29 mouse cellular contexts compared by ENCODE assay signal in the genomic region with DNA sequence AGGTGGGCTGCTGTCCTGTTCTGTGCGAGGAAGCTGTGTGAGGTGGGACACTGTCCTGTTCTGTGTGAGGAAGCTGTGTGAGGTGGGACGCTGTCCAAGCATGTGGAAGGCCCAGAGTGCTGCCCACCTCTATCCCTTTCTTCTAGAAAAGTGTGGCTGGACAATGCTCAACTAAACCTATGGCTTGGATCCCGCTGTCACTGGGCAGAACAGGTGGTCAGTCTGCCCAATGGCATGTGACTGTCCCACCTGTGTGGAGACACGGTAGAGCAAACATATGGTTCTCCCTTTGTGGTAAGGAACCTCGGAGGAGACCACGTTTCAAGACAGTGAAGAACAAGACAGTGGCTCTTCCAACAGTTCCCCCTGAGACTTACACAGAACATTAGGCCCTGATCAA. TPM values are rescaled to one million over a fixed set of nuclear protein-coding genes. Genes with fewer than 3 reads are reported as not detected.
DNase-seq lines count a peak whose midpoint lies in the region; TF ChIP-seq lines count a peak whose summit lies in the region.
"Had no signal": no experiment of that assay in that cellular context is flagged by ENCODE, and none has a peak within 500 bp of the region (broad histone marks: within the 10 kb centered on the region; RNA-seq: fewer than 3 reads in every experiment).

No protein-coding gene starts in this region.

- no peak overlapping the region for H3K4me3 ChIP-seq in myocyte
- H3K4me3 ChIP-seq: embryonic facial prominence, embryonic 10.5 days; embryonic facial prominence, embryonic 13.5 days; erythroblast, embryonic 14.5 days; forebrain, embryonic 10.5 days; forebrain, embryonic 13.5 days; heart, embryonic 12.5 days; heart, embryonic 15.5 days; hindbrain, embryonic 10.5 days; hindbrain, embryonic 13.5 days; intestine, embryonic 15.5 days had no signal

- H3K36me3 ChIP-seq in myocyte (ENCODE audit: control insufficient read depth, insufficient read depth) = no peaks in the 10 kb centered on the region
- H3K36me3 ChIP-seq: embryonic facial prominence, embryonic 10.5 days; embryonic facial prominence, embryonic 13.5 days; forebrain, embryonic 10.5 days; heart, embryonic 12.5 days; heart, embryonic 15.5 days; hindbrain, embryonic 10.5 days; hindbrain, embryonic 13.5 days; intestine, embryonic 15.5 days had no signal

- no peaks in the 10 kb centered on the region for H3K79me2 ChIP-seq in myocyte (ENCODE audit: control insufficient read depth, insufficient read depth)

- DNase-seq in cerebellum, adult 18-20 months = peak; percentile 50 to 59
- DNase-seq in cerebellum, postnatal 10 days = no peak
- DNase-seq in cerebellum, adult 9-10 months = peak; percentile 73
- no peak for DNase-seq in cerebellum, postnatal 4 days (ENCODE audit: low spot score in 2 of 2)
- DNase-seq in cerebellum, adult 9-11 months = peak; percentile 72
- no peak for DNase-seq in lung, adult 18-20 months
- DNase-seq: adrenal gland, postnatal 10 days; adrenal gland, postnatal 36 days; B cell, adult 2 months; embryo, embryonic 11 days; gastrocnemius, postnatal 10 days; gastrocnemius, postnatal 36 days; heart, postnatal 10 days; heart, postnatal 36 days; kidney, adult 11 months; kidney, adult 8-10 months had no signal

- no peaks in the 10 kb centered on the region for H3K27me3 ChIP-seq in myocyte (ENCODE audit: control insufficient read depth, insufficient read depth, insufficient read length)
- H3K27me3 ChIP-seq: CH12.LX; embryonic facial prominence, embryonic 13.5 days; forebrain, embryonic 13.5 days; heart, embryonic 12.5 days; heart, embryonic 15.5 days; hindbrain, embryonic 13.5 days; intestine, embryonic 15.5 days; Patski had no signal

- H3ac ChIP-seq in myocyte (ENCODE audit: control insufficient read depth, insufficient read length) = no peak overlapping the region

- no peak for TF ChIP-seq POLR2A in myocyte (IDR thresholded peaks at IDR 0.05; ENCODE audit: insufficient read length, low read depth)

- no peak overlapping the region for H3K4me2 ChIP-seq in myocyte (ENCODE audit: low read depth)
- H3K4me2 ChIP-seq: embryonic facial prominence, embryonic 13.5 days; forebrain, embryonic 13.5 days; heart, embryonic 12.5 days; heart, embryonic 15.5 days; hindbrain, embryonic 13.5 days; intestine, embryonic 15.5 days had no signal

TF ChIP-seq in myocyte, 11 proteins besides CTCF, POLR2A, EP300 and RAD21:
- TF ChIP-seq SRF (IDR thresholded peaks at IDR 0.05; ENCODE audit: control insufficient read depth, insufficient read length, low read depth) = no peak
- peak in 2 of 3 experiments; percentile 19 to 30 for TF ChIP-seq MYOD1 (IDR thresholded peaks at IDR 0.05; ENCODE audit: control insufficient read depth in 1 of 3, insufficient read length in 2 of 3, low read depth in 2 of 3)

RNA-seq across cellular contexts. Expression of a gene that starts 14.6 kb away (rescaled TPM):
- polyA plus RNA-seq in myocyte (2012; fragmentation: generic; extraction: Trizol) = 44.5 TPM

Comparison
In these comparisons a context has a peak if more than half of its experiments do, and no peak if none do; other contexts are left out.
1. DNase-seq: peak in cerebellum, adult 18-20 months (2 of 2), cerebellum, adult 9-10 months (single experiment) and cerebellum, adult 9-11 months (single experiment); none in cerebellum, postnatal 10 days (0 of 2), cerebellum, postnatal 4 days (0 of 2) and lung, adult 18-20 months (0 of 2).